Mouse (Mus musculus) left cerebral cortex, postnatal 36 days (tissue): ENCODE results near the gene Primpol. TPM values are rescaled to one million over a fixed set of nuclear protein-coding genes. Genes with fewer than 3 reads are reported as not detected.

Experiments used
- DNase-seq, 2 experiments: peaks; one replicate each; pipeline ENCODE4 v3.0.0; 2021 to 2022; ENCODE audit warnings: low spot score in 2 of 2, mixed read lengths in 1 of 2
- intact Hi-C: fragments of 180-260 bp; cut with DNase I; formaldehyde crosslinking; loops from one replicate; pipeline ENCODE4 v1.15.1; 2025
- total RNA-seq, 2 experiments: library from RNA; stranded (reverse); gene quantifications; 2 replicates each; pipeline ENCODE4 v1.2.3; 2021

Gene Primpol
- total RNA-seq, 2 experiments from 2014 or later: 3.1 to 3.5 TPM

DNA sequence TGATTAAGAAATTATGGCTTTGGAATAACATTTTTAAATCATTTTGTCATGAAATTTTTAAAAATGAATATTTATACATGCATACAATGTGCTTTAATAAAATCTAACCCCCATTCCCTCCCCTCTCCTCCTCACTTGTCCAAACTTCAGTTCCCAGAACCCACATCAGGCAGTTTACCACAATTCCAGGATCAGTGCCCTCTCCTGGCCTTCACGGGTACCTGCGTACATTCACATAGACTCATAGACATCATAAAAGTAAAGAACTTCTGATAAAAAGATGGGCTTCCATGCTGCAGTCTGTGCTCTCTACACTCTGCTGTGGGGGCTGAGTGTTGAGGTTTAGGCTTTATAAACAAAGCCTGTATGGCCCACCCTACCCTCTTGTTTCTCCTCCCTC, 48.1 kb downstream of the Primpol start:
- no peak for DNase-seq
- intact Hi-C loops: no loop called here

GRCm38 (mm10) chr8:46567946-46568345, 49.1 kb downstream of the Primpol start:
- DNase-seq: peak; percentile 30 to 35

GRCm38 (mm10) chr8:46566914-46567529, 50.0 kb downstream of the Primpol start:
- intact Hi-C loops: loop anchor here (2.0 kb wide), 1 partner anchor 50 kb away; the partner anchor contains the start of genes Casp3 and Primpol
- DNase-seq: peak; percentile 84 to 85

More at GRCm38 (mm10) chr8:46567946-46568345, 49.1 kb downstream of the Primpol start:
- intact Hi-C loops: loop anchor here (2.0 kb wide), 1 partner anchor 49 kb away; the partner anchor contains the start of genes Casp3 and Primpol

DNA sequence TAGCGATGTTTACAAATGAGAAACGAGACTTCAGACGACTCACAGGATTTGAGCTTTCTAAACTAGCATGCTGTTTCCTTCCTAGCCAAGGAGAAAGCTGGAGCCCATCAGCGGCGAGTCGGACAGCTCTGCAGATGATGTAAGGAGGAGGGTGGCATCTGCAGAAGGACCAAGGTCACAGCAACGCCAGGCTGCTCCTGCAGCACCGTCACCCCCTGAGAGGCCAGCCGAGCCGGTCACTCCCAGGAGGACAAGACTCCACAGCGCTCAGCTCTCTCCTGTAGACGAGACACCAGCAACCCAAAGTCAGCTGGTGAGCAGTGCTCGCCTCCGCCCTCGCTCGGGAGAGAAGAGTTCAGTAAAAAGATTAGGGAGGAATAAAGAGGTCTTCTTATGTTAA, 54.7 kb downstream of the Primpol start:
- intact Hi-C loops: no loop called here
- DNase-seq: no peak

GRCm38 (mm10) chr8:46559428-46559827, 57.6 kb downstream of the Primpol start:
- intact Hi-C loops: loop anchor here (10.0 kb wide), 1 partner anchor 395 kb away; no protein-coding TSS in a partner anchor
- no peak for DNase-seq

DNA sequence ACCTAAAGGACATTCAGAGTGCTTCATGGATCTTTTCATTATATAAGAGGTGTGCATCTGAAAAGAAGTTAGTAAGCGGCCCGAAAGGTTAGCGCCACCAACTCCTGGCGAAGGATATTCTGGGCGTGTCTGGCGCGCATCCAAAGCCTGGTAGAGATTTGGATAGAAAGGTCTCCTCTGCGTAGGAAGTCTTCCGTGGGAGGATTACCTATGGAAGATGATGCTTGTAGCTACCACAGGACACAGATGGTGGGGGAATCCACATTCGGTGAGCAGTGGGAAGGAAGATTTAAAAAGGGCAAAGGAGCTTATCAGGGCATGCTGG, 64.6 kb downstream of the Primpol start:
- DNase-seq: no peak
- intact Hi-C loops: loop anchor here (5.0 to 10.0 kb wide), 2 partner anchors 65 to 402 kb away; partner anchors contain the start of genes Casp3 and Primpol

DNA sequence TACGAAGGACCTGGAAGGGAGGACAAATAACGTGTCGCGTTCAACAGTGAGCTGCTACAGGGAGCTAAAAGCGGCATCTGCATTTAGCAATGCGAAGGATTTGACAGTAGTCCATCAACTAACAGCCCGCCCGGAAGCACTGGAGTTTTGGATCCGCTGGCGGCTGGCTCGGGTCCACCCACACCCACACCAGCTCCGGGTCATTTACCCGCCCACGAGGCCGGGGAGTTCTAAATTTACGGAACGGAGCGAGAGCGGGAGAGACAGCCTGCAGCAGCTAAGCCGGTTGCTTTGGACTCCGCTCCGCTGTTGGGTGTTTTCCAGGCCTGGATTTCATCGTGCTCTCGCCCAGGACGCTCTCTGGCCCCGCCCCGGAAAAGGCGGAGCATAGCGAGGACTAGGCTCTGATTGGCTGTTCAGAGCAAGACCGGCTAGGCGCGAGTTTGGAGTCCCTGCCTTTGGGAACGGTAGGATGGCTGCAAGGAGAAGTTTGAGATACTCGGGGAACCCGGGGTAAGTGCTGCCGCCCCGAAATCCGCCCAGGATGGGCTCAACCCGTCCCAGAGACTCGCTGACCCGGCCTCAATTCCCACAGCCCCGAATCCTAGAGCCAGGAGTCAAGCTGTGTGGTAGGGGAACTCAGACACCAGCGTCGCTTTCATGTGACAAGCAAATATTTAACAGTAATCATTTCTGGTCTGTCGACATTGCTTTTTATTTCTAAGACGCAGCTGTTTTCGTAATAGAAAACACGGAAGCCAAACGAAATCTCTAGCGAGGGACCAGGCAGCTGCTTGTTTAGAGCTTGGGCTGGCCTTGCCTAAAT, 65.2 kb downstream of the Primpol start, which contains the start of gene Cenpu:
TSS of gene Cenpu (plus strand) at position 414 of the 826 bp plus-strand sequence.
- intact Hi-C loops: loop anchor here (5.0 to 10.0 kb wide), 2 partner anchors 65 to 403 kb away; partner anchors contain the start of genes Casp3 and Primpol
- peak; percentile 100 for DNase-seq

DNA sequence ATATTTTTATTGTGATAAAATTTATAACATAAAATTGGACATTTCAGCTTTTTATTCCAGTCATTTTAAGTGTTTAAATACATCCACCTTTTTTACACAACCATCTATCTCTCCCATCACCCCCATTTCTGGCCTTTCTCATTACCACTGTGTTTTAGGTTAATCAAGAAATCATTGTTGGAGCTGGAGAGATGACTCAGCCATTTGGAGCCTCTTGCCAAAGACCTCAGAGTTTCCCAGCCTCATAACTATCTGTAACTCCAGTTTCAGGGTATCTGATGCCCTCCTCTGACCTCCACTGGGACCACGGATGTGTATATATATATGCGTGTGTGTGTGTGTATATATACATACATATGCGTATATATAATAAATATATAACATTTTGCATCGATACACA, 66.0 kb downstream of the Primpol start:
- no peak for DNase-seq
- intact Hi-C loops: loop anchor here (5.0 to 10.0 kb wide), 2 partner anchors 66 to 404 kb away; partner anchors contain the start of genes Casp3 and Primpol

- intact Hi-C loops: loop anchor here (5.0 to 10.0 kb wide), 2 partner anchors 67 to 405 kb away; partner anchors contain the start of genes Casp3 and Primpol
- DNase-seq: no peak
These were observed 67.0 kb downstream of the Primpol start for GRCm38 (mm10) chr8:46550058-46550457.

- intact Hi-C loops: loop anchor here (1.0 to 5.0 kb wide), 3 partner anchors 150 to 305 kb away; no protein-coding TSS in a partner anchor
- DNase-seq: no peak
These were observed 69.8 kb downstream of the Primpol start for GRCm38 (mm10) chr8:46547245-46547644.

DNA sequence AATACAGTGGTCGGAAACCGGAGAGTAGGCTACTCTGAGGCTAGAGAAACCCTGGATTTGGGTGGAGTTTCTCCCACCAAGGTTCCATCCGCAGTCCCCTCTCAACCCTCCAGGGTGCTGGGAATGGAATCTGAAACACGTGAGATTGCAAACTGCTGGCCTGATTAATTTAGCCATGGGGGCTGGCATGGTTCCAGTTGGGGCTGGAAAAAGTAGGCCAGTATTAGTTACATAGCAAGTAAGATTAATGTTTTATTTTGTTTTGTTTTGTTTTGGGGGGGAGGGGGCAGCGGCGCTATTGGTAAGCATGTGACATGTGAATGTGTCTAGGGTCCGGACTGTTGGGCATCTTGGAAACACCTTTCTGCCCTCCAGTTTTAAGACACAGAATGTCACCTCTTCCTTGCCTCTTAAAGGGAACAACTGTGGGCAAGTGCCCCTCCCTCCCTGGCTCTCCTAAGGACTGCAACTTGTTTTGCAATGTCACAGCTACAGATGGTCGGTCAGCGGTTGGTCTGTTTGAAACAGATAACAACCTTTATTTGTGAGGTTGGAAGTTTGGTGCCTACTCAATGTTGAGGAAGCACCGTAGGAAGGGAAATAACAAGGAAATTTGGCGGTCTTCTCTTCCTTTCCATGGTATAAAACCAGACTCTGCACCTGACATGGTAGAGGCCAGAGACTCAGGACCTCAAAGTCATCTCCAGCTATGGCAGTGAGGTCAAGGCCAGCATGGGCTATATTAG, 70.4 kb downstream of the Primpol start:
- intact Hi-C loops: loop anchor here (1.0 to 5.0 kb wide), 3 partner anchors 149 to 304 kb away; no protein-coding TSS in a partner anchor
- DNase-seq: no peak

DNA sequence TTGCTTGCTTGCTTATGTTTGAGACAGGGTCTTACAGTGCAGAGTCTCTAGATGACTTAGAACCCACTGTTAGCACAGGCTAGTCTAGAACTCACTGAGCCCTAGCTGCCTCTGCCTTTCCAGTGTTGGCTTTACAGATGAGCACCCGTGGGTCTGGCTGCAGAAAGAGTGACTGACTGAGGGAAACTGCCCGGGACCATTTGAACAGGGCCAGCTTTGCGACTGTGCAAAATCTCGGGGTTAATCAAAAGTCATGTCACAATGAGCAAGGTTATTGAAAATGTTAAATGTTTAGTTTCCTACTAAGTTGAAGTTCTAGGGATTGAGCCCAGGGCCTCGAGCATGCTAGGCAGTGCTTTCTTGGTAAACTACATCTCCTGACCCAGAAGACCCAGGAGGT, 71.2 kb downstream of the Primpol start:
- intact Hi-C loops: loop anchor here (5.0 kb wide), 2 partner anchors 149 to 304 kb away; no protein-coding TSS in a partner anchor
- DNase-seq: no peak

DNA sequence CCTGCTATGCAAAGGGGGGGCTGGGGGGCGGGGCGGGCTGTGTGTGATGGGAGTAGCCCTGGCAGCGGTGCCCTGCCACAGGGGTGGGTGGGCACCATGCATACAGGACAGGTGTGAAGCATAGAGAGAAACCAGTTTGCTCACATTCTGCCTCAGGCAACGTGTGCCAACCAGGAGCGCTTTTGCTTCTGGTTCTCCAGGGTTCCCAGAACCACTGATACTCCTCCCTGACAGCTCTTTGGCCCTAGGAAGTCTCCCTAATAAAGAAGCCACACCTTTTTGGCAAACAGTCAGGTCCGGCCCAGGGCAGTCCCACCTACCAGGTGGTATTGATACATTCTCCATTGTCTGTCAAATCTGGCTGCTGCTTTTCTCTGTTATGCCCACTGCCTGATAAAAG, 73.3 kb downstream of the Primpol start:
- DNase-seq: no peak
- intact Hi-C loops: no loop called here

- DNase-seq: no peak
- intact Hi-C loops: no loop called here
These were observed 73.8 kb downstream of the Primpol start for GRCm38 (mm10) chr8:46543191-46543590.

GRCm38 (mm10) chr8:46539701-46540100, 77.3 kb downstream of the Primpol start:
- no peak for DNase-seq
- intact Hi-C loops: no loop called here

- no peak for DNase-seq
- intact Hi-C loops: no loop called here
These were observed 83.1 kb downstream of the Primpol start for GRCm38 (mm10) chr8:46533926-46534325.

DNA sequence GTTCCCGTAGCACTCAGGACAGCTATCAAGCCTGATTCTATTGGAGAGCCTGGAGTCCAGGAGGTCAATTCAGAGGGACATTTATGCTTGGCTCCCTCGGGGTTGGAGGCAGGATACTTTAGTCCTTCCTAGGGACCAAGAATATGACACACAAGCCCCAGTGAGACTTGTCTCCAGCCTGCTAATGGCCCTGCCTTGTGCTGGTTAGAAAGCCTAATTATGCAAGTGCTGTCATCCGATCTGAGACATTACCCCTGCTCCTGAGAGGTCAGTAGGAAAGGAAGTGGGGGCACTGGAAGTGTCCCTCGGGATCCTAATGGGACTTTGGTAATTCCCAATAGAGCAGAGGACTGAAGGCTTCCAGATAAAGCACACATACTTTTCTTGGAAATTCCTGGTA, 86.5 kb downstream of the Primpol start:
- intact Hi-C loops: no loop called here
- no peak for DNase-seq

- DNase-seq: no peak
- intact Hi-C loops: no loop called here
These were observed 87.5 kb downstream of the Primpol start for GRCm38 (mm10) chr8:46529508-46529907.

- DNase-seq: no peak
- intact Hi-C loops: no loop called here
These were observed 90.2 kb downstream of the Primpol start for GRCm38 (mm10) chr8:46526821-46527220.

DNA sequence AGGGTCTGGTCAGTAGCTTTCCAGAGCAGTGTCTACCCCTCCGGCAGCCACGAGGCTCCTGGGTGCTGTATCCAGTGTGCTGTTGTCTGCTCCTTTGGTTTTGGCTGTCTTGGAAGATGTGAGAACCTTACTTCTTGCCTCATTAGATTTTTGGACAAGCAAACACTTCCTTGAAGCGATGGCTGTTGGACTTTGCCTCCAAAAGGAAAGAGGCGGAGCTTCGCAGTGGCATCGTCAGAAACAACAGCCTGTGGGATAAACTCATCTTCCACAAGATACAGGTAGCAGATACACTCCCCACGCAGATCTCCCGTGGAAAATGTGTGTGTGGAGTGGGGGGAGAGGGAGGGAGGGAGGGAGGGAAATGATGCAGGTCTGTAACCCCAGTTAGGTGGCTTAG, 90.9 kb downstream of the Primpol start:
- no peak for DNase-seq
- intact Hi-C loops: no loop called here
